Mouse (Mus musculus): ENCODE measurements at regions not wholly inside any gene's neighbourhood (a gene's known extent, or its start where the extent isn't known, plus 50 kb on each side); places are given as distances from the start of the nearest gene placed in this dataset.
A peak's percentile ranks its signal among the peaks of the same experiment; 100 is the strongest.

DNA sequence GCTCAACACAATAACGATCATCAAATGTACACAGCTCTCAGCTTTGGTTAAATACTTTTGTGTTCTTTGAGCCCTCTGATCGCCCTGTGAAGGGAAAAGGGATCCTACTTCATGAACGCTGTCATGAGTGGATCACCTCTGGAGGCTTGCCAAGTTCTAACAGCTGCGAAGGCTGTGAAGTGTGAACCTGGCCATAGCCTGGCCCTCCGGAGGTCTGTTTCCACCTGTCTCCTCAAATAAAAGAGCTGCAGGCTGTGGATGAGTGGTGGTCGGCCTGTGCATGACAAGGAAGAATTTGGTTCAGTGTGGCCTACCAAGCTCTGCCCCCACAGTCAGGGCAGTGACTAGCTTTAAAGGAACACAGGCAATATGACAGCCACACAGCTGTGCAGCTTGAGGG, 122.0 kb downstream of the Gm12728 start:
- no peak for DNase-seq (ENCODE audit: low spot score in 2 of 2)

- DNase-seq (ENCODE audit: low spot score in 2 of 2): no peak
These were observed 122.6 kb downstream of the Gm12728 start for GRCm38 (mm10) chr4:105912296-105912695.

DNA sequence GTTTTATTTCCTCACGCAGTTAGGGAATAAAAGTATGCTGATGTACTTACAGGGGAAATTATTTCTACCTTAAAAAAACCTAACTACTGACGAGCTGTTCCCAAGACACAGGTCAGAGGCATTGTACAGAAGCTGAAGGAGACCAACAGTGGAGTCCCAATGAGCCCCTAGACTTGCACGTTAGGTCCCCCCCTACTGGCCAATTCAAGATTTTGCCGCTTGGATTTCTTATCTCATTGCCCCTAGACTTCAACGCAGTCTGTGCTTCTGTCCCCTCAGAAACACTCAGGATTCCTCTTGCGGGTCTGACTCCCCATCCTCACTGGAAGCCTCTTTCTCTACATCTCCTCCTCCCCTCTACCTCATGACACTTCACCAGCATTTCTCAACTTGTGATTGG, 125.3 kb downstream of the Gm12728 start:
- DNase-seq (ENCODE audit: low spot score in 2 of 2): peak; percentile 19 to 41

- no peak for DNase-seq (ENCODE audit: low spot score in 2 of 2)
These were observed 126.6 kb downstream of the Gm12728 start for GRCm38 (mm10) chr4:105916229-105916628.

DNA sequence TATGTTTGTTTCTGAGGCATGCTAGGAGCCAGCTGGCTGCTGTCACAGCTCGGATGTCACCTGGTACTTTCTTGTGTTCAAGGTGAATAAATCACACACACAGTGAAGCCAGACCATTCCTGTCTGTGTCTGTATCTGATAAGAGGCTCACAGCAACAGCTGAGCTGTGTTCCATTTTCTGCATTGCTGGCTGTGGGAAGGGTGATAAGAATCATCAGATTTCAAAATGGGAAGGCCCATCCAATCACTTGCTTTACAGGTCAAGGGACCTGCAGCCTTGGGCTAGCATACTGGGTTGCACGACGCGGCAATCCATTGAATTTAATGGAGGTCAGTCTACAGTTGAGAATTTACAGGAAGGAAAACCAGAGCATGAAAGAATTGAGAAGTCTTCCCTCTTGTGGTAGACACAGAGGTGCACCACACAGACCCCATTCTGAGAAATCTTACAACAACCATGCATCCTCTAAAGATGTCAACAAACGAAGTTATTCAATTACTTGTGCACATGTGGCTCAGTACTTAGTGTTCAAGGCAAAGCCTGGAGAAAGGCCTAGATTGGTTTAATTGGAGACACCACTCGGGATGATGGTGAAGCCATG, 135.2 kb downstream of the Gm12728 start:
- DNase-seq (ENCODE audit: low spot score in 2 of 2): no peak

DNA sequence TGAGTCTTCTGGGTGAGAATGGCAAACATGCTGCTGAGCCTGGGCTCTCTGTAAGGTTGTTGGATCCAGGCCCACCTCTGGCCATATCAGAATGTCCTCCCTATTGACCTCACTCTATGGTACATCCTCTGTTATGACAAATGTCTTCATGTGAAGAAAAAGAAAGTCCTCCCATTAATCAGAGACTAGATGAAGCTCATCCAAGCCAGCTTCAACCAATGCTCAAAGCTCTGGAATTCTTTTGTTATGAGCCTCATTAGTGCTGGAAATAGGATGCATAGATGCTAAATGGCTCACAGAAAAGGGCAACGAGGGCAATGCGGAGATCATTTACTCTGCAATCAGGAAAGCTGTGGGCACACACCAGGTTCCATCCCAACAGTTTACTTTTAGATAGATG, 135.8 kb downstream of the Gm12728 start:
- DNase-seq (ENCODE audit: low spot score in 2 of 2): no peak

DNA sequence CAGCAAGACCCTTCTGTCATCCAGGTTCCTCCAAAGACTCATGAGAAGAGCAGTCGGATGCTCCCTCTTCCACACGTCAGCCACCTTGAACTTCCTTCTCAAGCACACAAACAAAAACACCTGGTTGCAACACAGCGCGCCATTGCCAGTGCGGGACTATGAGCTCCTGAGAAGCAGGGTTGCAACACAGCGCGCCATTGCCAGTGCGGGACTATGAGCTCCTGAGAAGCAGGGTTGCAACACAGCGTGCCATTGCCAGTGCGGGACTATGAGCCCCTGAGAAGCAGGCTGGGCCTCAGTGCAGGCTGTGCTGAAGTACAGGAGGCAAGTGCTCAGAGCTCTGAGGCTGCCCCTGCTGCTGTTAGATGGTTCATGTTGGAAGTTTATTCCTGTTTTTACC, 140.0 kb downstream of the Gm12728 start:
- no peak for DNase-seq (ENCODE audit: low spot score in 2 of 2)

DNA sequence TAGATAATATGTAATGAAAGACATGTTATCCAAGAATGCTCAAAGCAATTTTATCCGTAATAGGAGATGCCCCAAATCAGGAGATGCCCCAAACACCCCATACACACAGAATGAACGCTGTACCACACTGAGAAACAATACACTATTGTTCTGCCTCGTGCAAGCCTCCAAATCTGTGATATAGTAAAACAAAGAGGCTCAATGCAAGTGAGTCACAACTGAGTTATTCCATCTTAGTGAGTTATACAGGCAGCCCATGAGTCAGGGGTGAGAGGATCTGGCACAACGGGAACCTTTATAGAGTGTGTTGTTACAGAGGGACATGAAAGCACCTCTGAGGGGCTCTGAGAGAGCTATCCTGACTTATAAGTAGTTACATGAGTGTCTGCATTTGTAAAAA, 145.3 kb downstream of the Gm12728 start:
- DNase-seq (ENCODE audit: low spot score in 2 of 2): no peak

DNA sequence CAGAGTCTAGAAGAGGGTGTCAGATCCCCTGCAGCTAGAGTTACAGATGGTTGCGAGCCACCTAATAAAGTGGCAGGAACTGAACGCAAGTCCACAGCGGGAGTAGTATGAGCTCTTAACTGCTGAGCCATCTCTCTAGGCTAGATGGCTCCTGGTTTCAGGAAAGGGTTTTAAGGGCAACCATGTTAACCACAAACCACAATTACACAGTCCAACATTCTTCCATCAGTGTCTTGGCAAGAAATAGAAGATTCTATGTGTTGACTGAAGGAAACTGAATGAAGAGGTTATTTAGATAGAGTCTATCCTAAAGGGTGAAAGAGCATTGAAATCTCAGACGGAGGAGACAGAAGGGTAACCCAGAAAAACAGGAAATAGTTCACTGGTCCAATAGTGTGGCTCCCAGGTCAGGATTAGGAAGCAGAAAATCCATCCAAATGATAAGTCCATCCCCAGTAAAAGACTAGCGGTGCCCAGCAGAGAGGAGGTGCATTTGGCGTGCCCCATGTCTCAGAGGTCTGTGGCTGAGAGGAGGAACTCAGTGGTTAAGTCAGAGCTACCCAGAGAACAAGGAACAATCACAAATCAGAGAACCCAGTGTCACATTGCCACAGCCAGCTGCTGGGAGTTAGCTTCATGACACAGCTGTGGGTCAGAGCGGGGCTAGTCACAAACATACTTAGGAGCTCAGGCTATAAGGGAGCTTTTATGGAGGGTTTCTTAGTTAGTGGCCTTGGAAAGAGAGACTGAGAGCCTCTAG, 147.3 kb downstream of the Gm12728 start:
- DNase-seq (ENCODE audit: low spot score in 2 of 2): no peak

- no peak for DNase-seq (ENCODE audit: low spot score in 2 of 2)
These were observed 147.9 kb downstream of the Gm12728 start for GRCm38 (mm10) chr4:105937587-105937986.

DNA sequence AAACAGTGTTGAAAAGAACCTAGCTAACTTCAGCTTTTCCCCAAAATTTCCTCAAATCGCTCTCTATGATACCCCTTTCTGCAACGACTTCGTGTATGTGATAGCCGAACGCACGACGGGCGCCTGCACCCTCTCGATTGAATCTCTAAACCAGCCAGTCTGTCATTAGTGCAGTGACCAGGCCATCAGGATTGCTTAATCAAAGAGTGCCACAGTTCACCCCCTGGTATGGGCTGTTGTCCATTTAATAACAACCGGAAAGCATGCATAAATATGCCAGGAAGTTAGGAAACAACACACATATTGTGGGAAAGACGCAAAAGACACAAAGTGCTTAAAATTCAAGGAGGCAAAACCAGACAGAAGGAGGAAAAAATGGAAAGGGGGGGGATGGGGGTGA, 149.2 kb downstream of the Gm12728 start:
- no peak for DNase-seq (ENCODE audit: low spot score in 2 of 2)

DNA sequence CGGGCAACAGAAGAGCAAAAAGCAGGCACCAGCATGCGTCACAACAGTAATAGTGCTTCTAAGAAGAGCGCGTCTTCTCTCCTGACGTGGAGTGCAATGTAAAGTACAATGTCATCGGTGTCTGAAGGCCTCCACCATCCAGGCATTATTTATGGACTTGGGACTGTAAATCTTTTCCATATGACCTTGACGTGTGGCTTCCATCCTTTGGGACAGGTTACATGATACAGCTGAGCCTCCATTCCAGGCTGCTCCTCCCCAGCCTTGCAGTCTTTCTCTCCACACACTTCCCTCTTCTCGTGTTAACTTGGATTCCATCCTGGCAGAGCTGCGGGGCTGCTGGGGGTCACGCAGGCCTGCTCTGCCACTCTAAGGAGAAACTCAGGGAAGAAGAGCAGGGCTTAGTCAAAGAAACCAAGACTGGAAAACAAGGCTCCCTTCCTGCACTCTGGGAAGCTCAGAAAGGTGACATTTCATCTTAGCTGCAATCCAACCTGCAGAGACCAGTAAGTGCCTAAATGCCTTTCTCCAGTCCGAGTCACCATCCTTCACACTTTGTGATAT, 150.0 kb downstream of the Gm12728 start:
- no peak for DNase-seq (ENCODE audit: low spot score in 2 of 2)

DNA sequence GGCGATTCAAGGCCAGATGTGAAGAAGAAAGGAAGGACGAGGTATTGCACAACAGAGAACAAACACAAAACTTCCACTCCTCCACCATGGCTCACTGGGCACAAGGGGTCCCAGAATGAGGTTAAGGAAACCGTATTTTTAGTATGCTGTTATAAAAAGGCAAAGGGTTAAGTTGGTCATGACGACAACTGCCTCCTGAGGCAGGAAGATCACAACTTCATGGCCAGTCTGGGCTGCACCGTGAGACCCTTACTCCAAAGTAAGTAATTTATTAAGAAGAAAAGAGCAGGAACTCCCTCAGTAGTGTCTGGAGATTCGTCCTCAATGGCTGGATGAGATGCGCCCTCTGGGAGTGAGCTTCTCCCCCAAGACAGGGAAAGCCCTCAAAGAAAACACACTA, 151.2 kb downstream of the Gm12728 start:
- DNase-seq (ENCODE audit: low spot score in 2 of 2): no peak

DNA sequence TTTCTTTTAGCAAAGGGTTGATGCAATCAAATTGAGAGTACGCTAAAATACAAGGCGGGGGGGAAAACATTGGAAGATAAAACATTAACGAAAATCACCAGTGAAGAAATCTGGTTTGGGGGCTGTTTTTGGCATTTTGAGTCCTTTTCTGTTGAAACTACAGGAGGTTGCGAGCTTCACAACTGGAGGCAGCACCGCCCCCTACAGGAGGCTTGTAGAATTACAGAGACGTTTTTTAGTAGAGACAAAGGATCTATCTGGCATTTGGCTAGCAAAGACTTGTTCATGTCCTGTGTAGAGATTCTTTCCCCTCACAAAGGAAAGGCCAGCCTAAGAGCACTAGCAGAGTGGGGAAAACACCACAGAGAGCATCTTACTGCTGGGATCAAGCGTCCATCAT, 152.1 kb downstream of the Gm12728 start:
- DNase-seq (ENCODE audit: low spot score in 2 of 2): peak; percentile 81 to 84

- no peak for DNase-seq (ENCODE audit: low spot score in 2 of 2)
These were observed 155.3 kb downstream of the Gm12728 start for GRCm38 (mm10) chr4:105944962-105945361.

DNA sequence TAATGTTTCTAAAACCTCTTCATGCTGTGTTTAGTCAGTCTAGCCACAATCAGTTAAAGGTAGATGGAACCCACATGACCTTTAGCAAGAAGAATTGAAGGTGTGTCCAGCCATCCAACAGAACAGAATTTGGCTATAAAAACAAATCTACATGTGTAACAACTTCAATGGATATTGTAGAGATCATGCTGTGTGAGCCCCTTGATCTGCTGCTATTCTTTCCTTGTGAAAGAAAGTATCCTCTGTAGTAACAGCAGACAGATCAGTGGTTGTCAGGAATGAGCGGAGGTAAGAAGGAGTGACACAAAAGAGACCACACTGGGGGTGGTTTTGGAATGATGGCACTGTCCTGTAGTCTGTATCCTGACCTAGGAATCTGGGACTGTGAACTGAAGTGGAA, 156.3 kb downstream of the Gm12728 start:
- DNase-seq (ENCODE audit: low spot score in 2 of 2): no peak

GRCm38 (mm10) chr4:105948326-105948725, 158.7 kb downstream of the Gm12728 start:
- DNase-seq (ENCODE audit: low spot score in 2 of 2): no peak

DNA sequence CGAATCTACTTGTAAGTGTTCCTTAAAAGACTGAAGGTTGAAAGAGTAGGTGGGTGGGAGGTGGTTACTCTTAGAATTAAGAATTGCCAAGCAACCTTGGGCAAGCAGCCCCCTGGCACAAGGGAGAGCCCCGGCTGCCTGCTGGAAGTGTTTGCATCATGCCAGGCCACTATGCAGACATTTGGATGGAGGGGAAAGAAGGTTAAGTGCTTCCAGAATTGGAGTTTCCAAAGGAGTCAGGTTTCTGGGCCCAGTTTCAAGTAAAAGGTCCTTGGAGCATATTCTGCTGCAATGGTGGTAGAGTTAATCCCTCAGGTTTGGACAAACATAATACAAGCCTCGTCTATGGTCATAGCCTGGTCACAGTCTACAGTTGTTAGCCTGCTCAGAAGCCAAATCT, 162.7 kb downstream of the Gm12728 start:
- DNase-seq (ENCODE audit: low spot score in 2 of 2): no peak

- DNase-seq (ENCODE audit: low spot score in 2 of 2): no peak
These were observed 166.8 kb downstream of the Gm12728 start for GRCm38 (mm10) chr4:105956516-105956915.

GRCm38 (mm10) chr4:105958331-105958730, 168.7 kb downstream of the Gm12728 start:
- DNase-seq (ENCODE audit: low spot score in 2 of 2): no peak

DNA sequence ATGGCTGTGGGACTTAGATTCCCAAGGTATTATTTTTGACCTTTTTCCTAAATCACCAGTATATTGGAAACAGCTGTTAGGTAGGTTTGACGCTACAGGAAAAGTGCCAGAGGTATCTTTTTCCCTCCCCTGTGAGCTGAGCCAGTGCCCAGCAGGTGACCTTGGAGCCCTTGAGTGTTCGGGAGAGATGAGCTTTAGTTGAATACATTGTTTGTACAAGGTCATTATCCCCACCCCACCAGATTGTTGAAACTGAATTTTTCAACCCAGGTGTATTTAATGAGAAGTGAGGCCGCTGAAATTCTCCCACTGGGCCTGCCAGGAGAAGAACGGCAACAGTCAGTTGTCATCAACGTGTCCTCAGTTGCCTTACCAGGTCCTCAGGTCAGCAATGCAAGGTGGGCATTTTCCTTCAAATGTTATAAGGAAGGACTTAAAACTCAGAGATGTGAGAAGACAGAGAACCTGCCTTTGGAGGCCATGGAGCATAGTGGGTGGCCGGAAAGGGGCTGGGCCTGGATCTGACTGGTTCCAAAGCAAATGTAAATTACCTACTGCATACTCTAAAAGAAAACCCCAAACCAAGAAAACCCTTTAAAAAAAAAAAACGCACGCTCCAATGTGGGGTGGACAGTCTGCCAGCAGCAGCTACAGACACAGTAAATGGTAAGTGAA, 172.2 kb downstream of the Gm12728 start:
- no peak for DNase-seq (ENCODE audit: low spot score in 2 of 2)

GRCm38 (mm10) chr4:105962542-105962941, 172.9 kb downstream of the Gm12728 start:
- DNase-seq (ENCODE audit: low spot score in 2 of 2): no peak

Measured in layer of hippocampus, postnatal 10 days (tissue).